Mouse (Mus musculus): ENCODE results near the gene Capn9. TPM values are rescaled to one million over a fixed set of nuclear protein-coding genes. Genes with fewer than 3 reads are reported as not detected.

Capn9 gene
- 0.15 and 0.22 TPM in 2 replicates for polyA plus RNA-seq (2012; ENCODE audit: low replicate concordance)

DNA sequence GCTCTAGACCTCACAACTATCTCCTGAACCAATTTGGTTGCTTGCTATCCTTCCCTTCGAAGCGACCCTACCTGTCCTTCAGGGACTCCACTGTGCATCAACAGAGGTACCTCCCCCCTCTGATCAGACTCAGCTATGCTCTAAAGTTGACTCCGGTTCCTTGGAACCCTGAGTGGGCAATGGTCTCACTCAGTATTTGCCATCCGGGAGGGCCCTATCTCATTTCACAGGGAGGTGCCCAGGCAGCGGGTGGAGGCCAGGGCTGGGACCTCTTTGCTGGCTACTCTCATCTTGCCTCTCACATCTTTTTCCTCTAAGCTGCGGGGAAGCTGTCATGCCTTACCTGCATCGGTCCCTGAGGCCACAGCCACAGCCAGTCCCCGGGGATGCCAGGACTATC, at the start of gene Capn9:
Capn9 (plus strand) TSS at position 301 of the 400 bp plus-strand sequence.

DNA sequence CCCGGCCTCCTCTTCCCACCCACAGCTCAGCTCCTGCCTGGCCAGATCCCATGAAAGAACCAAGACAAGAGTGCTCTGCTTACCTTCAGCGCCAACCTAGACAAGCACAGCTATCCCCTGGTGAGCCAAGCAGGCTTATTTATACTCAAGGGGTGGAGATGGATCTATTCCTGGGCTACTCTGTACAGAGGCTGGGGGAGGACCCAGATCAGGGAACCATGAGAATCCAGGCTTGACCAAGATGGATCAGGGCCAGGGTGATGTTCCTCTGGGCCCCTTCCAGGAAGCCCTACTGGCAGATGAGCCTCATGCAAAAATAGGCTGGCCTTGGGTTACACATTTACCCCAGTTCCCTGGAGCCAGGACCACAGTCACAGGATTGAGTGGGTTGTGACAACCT, 6.3 kb upstream of the Capn9 start, which contains the start of gene Agt:
Agt (minus strand) TSS at position 114 of the 400 bp plus-strand sequence.

DNA sequence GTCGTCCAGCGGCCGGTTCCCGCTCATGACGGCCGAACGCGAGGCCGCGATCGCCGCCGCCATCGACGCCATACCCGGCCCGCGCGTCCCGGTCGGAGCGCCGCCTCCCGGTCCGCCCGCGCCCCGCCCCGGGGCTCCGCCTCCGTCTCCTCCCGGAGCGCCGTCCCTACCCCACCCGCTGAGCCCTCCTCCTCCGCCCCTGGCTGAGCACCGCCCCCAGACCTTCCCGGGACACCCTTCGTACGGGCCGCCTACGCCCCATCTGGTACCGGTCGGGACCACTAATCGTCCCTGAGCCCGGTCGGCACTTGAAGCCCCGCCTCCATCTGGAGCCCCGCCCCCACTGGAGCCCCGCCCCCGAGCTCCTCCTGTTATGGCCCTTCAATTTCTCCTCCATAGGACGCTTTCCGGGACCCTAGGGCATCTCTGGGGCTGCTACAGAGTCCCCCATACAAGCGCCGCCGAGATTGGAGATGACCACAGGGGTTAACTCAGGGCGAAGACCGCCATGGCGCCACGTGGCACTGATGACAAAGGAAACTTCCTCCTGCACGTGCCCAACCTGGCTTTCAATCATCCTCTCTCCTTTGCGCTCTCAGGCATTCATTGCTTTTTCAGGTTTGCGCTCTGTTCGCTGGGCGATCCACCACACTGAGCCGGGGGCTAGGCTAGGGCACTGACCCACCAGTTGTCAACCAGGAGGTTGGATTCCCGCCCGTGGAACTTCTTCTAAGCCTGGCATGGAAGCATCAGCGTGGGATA, 87.4 kb downstream of the Capn9 start, which contains the start of gene 2310022B05Rik:
2310022B05Rik (minus strand) TSS at position 258 of the 762 bp plus-strand sequence.

Other genes starting within 250 kb of the Capn9 start
- gene Pgbd5, start 136.5 kb upstream of the Capn9 start, polyA plus RNA-seq (2012; ENCODE audit: low replicate concordance): 0.06 TPM in 1 of 2 replicates, not detected in the other
- 9.6 and 9.9 TPM in 2 replicates for gene Cog2, start 55.3 kb upstream of the Capn9 start, polyA plus RNA-seq (2012; ENCODE audit: low replicate concordance)
- not detected in 2 replicates for gene Agt, start 6.4 kb upstream of the Capn9 start, polyA plus RNA-seq (2012; ENCODE audit: low replicate concordance)
- gene 2310022B05Rik, start 87.3 kb downstream of the Capn9 start, polyA plus RNA-seq (2012; ENCODE audit: low replicate concordance): 14.4 and 17.5 TPM in 2 replicates
- gene Ttc13, start 145.9 kb downstream of the Capn9 start, polyA plus RNA-seq (2012; ENCODE audit: low replicate concordance): 7.2 and 17.7 TPM in 2 replicates
- 15.4 and 16.1 TPM in 2 replicates for gene Arv1, start 146.0 kb downstream of the Capn9 start, polyA plus RNA-seq (2012; ENCODE audit: low replicate concordance)
- gene Fam89a, start 175.7 kb downstream of the Capn9 start, polyA plus RNA-seq (2012; ENCODE audit: low replicate concordance): 0.39 and 0.44 TPM in 2 replicates
- 0.05 TPM in 1 of 2 replicates, not detected in the other for gene Trim67, start 217.0 kb downstream of the Capn9 start, polyA plus RNA-seq (2012; ENCODE audit: low replicate concordance)

Data from leukemia stem cell, adult 10-12 weeks (primary cell).